Mouse (Mus musculus) adipose tissue, adult 10 weeks (tissue): ENCODE data around the gene Creg2. TPM values are rescaled to one million over a fixed set of nuclear protein-coding genes. Genes with fewer than 3 reads are reported as not detected.

Source experiments
- polyA plus RNA-seq: library from polyadenylated mRNA; stranded (reverse); fragments of 350-450 nt; fragmentation: Illumina TruSeq; extraction: RNeasy Lipid Tissue Mini Kit (QIAGEN cat#74804); gene quantifications from one replicate; pipeline ENCODE4 v1.2.3, GENCODE M21; 2014; ENCODE audit warnings: low read depth, low replicate concordance

Gene Creg2
- 4.5 TPM for polyA plus RNA-seq

DNA sequence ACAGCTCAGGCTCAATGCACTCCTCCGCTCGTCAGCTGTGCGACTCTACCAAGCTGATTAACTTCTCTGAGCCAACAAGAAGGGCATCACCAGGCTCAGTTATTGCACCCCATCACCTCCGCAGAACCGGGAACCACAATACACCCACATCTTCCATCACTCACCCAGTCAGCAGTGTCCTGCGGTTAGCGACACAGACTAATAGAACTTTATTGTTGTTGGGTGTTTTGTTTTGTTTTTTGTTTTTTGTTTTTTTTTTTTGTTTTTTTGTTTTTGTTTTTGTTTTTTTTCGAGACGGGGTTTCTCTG is at the start of gene Creg2:
TSS of gene Creg2 (minus strand) at position 234 of the 308 bp plus-strand sequence.

DNA sequence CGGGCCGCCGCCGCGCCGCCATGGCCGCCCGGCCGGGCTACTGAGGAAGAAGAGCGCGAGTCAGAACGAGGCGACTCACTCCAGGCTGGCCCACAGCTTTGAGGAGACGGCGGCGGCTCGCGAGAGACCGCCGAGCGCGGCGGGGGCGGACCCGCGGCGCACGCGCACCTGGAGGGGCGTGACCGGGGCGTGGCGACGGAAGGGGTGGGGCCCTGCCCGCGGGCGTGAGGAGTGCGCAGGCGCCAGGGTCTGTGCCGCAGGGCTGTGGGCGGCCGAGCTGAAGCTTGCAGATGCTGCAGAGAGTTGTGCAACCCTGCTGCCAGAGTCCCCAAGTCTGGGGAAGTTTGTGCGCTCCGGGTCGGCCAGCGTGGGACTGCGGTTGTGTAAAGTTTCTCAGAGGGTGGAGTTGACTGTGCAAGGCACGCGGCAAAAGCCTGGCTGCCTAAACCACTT is 74.0 kb downstream of the Creg2 start, which contains the start of gene Rnf149:
TSS of gene Rnf149 (minus strand) at position 153 of the 453 bp plus-strand sequence.

Other genes with a start within 250 kb of the Creg2 start
- 82.2 TPM for gene Tbc1d8, start 172.7 kb downstream of the Creg2 start, polyA plus RNA-seq
- gene Cnot11, start 116.5 kb downstream of the Creg2 start, polyA plus RNA-seq: 16.3 TPM
- 339 TPM for gene Rnf149, start 74.1 kb downstream of the Creg2 start, polyA plus RNA-seq
- gene Rfx8, start 69.5 kb upstream of the Creg2 start, polyA plus RNA-seq: 1.6 TPM
- gene Gm3646, start 153.9 kb upstream of the Creg2 start, polyA plus RNA-seq: not detected
- gene Map4k4, start 249.4 kb upstream of the Creg2 start, polyA plus RNA-seq: 64.1 TPM